Mouse (Mus musculus): ENCODE measurements around the gene Ptgds.

- TF ChIP-seq CTCF (IDR thresholded peaks at IDR 0.05; ENCODE audit: extremely low read depth, insufficient read length, insufficient replicate concordance, low read depth, low read length) = no peak
- TF ChIP-seq POLR2A (IDR thresholded peaks at IDR 0.05; ENCODE audit: low read depth, low read length) = no peak
These were observed 18.3 kb upstream of the Ptgds start for GRCm38 (mm10) chr2:25487965-25488670.

Measured in small intestine, adult 2 months (tissue).